Mouse (Mus musculus) embryonic facial prominence, embryonic 15.5 days (tissue): ENCODE data around the gene Naa38. TPM values are rescaled to one million over a fixed set of nuclear protein-coding genes. Genes with fewer than 3 reads are reported as not detected.

Source experiments
- ATAC-seq: fragments of 200-750 bp; cut with Nextera tagmentation; 2 replicates; pipeline ENCODE4 v1.8.0; 2017; ENCODE audit warnings: low read depth, moderate TSS enrichment; ENCODE audit not compliant: insufficient number of reproducible peaks, low FRiP score, low TSS enrichment
- H3K27ac ChIP-seq: fragments of 300-500 bp; sonication (generic); replicated peaks from 2 replicates; pipeline ENCODE4 v1.5.1; 2015; ENCODE audit warnings: mild to moderate bottlenecking, inconsistent platforms
- H3K27me3 ChIP-seq: fragments of 300-500 bp; sonication (generic); 2 replicates; pipeline ENCODE4 v1.6.1; 2015; ENCODE audit warnings: inconsistent platforms
- H3K36me3 ChIP-seq: fragments of 300-500 bp; sonication (generic); 2 replicates; pipeline ENCODE4 v1.6.1; 2015; ENCODE audit warnings: mild to moderate bottlenecking, inconsistent platforms
- H3K4me1 ChIP-seq: fragments of 300-500 bp; sonication (generic); 2 replicates; pipeline ENCODE4 v1.6.1; 2015; ENCODE audit warnings: inconsistent platforms
- H3K4me2 ChIP-seq: fragments of 300-500 bp; sonication (generic); replicated peaks from 2 replicates; pipeline ENCODE4 v1.6.1; 2015; ENCODE audit warnings: mild to moderate bottlenecking, inconsistent platforms
- H3K4me3 ChIP-seq: fragments of 300-500 bp; sonication (generic); replicated peaks from 2 replicates; pipeline ENCODE4 v1.5.1; 2015; ENCODE audit warnings: mild to moderate bottlenecking, inconsistent platforms
- H3K9ac ChIP-seq: fragments of 300-500 bp; sonication (generic); 2 replicates; pipeline ENCODE4 v1.6.1; 2015; ENCODE audit warnings: inconsistent platforms
- H3K9me3 ChIP-seq: fragments of 300-500 bp; sonication (generic); replicated peaks from 2 replicates; pipeline ENCODE4 v1.6.1; 2016; ENCODE audit warnings: inconsistent platforms
- WGBS: fragments of 180-500 bp; shearing (Covaris S2); methylation state at CpG from one replicate; pipeline ENCODE4 v1.1.7; 2015; 5-methylcytosine and 5-hydroxymethylcytosine counted together
- polyA plus RNA-seq: library from polyadenylated mRNA; unstranded; fragments of >200 nt; fragmentation: Nextera tagmentation; extraction: Ambion mirVana; gene quantifications from 2 replicates; pipeline ENCODE4 v1.2.1, GENCODE M21; 2015

Gene Naa38
- polyA plus RNA-seq, 1 experiment from 2014 or later: 150 TPM

DNA sequence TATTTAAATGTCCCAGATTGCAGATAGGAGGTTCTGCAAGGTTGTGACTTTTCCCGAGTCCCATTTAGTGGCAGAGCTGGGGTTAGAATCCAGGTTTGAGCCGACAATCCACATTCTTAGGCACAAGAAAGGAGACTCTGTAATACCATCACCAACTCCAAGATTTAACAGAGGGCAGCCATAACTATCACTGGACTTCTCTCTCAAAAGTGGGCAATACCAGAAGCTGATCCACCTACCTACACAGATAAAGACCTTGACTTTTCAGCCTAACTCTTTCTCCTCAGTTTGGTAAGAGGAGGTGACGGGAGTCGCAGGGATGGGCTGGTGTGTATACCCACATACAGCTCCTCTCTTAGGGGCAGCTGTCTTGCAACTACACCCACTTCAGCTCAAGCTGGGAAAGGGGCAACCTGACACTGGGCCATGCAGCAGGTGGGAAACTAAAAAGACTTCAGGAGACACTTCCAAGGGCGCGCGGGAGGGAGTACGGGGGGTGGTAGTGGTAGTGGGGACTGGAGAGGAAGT, 21.7 kb downstream of the Naa38 start:
- Histone ChIP-seq H3K27ac (peak overlapping the region; percentile 97), H3K27me3 (peaks cover 12% of the 10 kb centered on the region), H3K4me3 (peak overlapping the region; percentile 68), H3K4me1 (peaks cover 86% of the 10 kb centered on the region), H3K9me3 (no peaks in the 10 kb centered on the region), H3K36me3 (0 out of 2 replicates have a peak, but pooled peaks cover 7% of the 10 kb centered on the region), H3K9ac (no peak overlapping the region), H3K4me2 (peak overlapping the region; percentile 86)
- 7% methylated on average over 8 of the region's 8 CpGs for WGBS
- ATAC-seq: no peak

DNA sequence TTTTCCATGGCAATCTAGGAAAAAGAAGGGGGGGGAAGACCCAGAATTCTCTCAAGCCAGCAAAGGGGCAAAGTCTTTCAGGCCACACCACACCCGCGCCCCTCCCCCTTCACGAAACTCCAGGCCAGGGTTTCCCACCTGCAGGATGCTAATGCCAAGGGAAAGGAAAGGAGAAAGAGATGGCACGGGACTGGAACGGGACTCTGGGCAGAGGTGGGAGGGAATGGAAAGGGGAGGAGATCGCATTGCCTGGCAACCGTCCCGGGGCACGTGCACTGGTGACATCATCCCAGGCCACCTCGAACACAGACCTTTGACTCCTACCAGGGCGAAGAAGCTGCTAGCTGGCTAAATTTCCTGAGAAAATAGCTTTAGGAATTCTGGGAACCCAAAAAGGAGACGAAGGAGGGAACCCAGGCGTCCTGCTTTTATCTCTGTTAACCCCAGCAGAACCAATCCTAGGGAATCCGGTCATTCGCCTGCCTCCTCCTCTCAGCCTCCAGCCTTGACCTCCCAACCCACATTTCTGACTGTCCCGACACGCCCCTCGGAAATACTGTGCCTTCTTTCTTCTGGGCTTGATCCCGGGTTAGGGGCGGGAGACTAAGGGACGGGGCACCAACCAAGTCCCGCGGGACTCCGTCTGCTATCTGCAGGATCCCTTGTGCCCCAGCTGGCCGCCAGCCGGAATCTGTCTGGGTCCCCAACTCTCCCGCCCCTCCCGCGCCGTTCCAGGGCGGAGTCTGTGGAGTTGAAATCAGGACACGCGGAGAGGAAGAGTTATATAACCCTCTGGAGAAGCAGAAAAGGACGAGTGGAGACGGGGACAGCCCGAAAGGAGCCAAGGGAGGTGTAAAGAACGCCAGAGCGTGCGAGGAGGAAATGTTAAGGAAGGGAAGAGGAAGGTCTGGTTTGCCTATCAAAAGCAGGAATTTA, 22.4 kb downstream of the Naa38 start:
- peak overlapping the region; percentile 68 for H3K4me3 ChIP-seq
- H3K9ac ChIP-seq: peak overlapping the region; percentile 39
- H3K4me2 ChIP-seq: peak overlapping the region; percentile 86
- peak overlapping the region; percentile 97 for H3K27ac ChIP-seq
- WGBS: under 1% methylated on average over 39 of the region's 39 CpGs
- H3K9me3 ChIP-seq: no peaks in the 10 kb centered on the region
- peaks cover 79% of the 10 kb centered on the region for H3K4me1 ChIP-seq
- H3K36me3 ChIP-seq: 0 out of 2 replicates have a peak, but pooled peaks cover 7% of the 10 kb centered on the region
- peak; percentile 27 for ATAC-seq
- H3K27me3 ChIP-seq: peaks cover 20% of the 10 kb centered on the region

DNA sequence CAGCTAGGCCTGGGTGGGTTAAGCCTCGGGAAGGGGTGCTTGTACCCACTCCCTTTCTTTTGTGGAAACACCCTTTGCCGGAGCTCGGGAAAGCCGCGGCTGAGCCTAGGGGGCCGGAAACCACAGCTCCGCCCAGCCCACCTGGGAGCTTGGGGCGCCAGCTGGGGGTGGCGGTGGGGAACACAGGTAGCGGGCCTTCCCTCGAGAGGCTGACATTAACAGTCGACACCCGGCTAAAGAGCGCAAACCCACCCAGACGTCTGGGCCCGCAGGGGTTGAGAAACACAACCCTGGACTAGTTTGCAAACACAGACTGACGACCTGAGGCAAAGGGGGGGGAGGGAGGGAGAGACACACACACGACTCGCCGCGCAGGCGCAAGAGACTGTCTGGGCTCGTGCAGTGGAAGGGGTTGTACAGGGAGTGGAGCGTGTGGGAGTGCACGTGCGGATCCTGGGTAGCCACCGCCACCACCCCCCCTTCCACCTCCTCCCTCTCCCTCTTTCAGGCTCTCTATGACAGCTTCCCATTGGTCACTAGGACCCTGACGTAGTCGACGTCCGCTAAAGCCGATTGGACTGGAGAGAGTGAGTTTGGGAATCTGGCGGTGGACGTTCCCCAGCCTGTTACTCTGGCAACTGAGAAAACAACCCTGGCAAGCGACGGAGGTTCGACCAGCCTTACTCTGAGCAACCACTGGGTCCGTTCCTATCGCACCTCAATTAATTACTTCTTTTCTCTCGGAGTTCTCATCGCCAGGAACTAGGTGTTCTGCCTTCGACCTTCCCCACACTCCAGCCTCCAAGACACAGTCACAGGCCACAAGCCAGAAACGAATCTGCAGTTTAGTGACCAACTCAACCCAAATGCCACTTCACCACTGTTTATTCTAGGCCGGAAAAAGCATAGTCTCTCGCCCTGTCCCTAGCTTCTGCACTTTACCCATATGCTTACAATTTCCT, 23.5 kb downstream of the Naa38 start:
- Histone ChIP-seq H3K4me1 (peaks cover 68% of the 10 kb centered on the region), H3K27me3 (peaks cover 24% of the 10 kb centered on the region), H3K9me3 (no peaks in the 10 kb centered on the region), H3K27ac (peak overlapping the region; percentile 97), H3K36me3 (no peaks in the 10 kb centered on the region), H3K4me3 (peak overlapping the region; percentile 68), H3K9ac (peak overlapping the region; percentile 39), H3K4me2 (peak overlapping the region; percentile 86)
- under 1% methylated on average over 45 of the region's 45 CpGs for WGBS
- peak; percentile 91 for ATAC-seq

DNA sequence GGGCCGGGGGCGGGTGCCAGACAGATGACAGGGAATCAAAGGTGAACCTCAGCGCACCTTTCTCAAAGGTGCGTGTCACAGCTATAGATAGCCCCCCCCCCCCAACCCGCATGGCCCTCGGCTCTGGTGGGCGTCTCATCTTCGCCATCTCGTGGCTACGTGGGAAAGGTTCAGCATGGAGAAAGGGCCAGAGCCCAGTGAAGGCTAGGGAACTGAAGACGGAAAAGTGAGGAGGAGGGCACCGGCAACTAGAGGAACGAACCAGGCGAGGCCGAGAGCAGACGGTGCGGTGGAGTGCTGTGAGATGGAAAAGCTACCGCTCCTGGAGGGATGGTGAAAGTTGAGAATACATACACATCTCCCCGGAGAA, 24.1 kb downstream of the Naa38 start:
- peak overlapping the region; percentile 97 for H3K27ac ChIP-seq
- H3K9me3 ChIP-seq: no peaks in the 10 kb centered on the region
- peak overlapping the region; percentile 86 for H3K4me2 ChIP-seq
- peak overlapping the region; percentile 68 for H3K4me3 ChIP-seq
- H3K27me3 ChIP-seq: peaks cover 24% of the 10 kb centered on the region
- peak overlapping the region; percentile 39 for H3K9ac ChIP-seq
- ATAC-seq: no peak
- peaks cover 62% of the 10 kb centered on the region for H3K4me1 ChIP-seq
- H3K36me3 ChIP-seq: no peaks in the 10 kb centered on the region
- 1% methylated on average over 19 of the region's 19 CpGs for WGBS

- ATAC-seq: no peak
- peaks cover 56% of the 10 kb centered on the region for H3K4me1 ChIP-seq
- no peaks in the 10 kb centered on the region for H3K36me3 ChIP-seq
- WGBS: under 1% methylated on average over 31 of the region's 31 CpGs
- H3K4me3 ChIP-seq: peak overlapping the region; percentile 68
- peak overlapping the region; percentile 86 for H3K4me2 ChIP-seq
- peaks cover 24% of the 10 kb centered on the region for H3K27me3 ChIP-seq
- peak overlapping the region; percentile 39 for H3K9ac ChIP-seq
- no peaks in the 10 kb centered on the region for H3K9me3 ChIP-seq
- peak overlapping the region; percentile 97 for H3K27ac ChIP-seq
These were observed 24.7 kb downstream of the Naa38 start for GRCm38 (mm10) chr11:69419813-69420553.

DNA sequence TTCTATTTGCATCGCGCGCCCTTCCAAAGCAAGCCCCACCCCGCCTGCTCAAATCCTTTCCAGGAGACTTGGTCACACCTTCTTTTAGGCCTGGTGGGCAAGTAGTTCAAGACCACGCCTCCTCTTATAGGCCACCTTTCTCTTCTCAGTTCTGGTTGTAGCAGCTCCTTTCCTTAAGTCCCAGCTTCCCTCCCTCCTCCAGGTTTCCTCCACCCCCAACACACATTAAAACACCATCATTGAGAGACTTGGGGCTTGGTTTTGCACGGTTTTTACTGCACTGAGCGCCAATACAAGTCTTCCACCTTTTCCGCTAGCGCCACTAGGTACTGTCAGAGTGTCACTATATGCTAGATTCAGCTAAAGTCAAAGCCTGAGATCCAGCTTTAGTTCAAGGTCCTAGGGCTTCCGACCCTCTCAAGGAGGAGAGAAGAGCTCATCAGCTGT, 25.3 kb downstream of the Naa38 start:
- no peaks in the 10 kb centered on the region for H3K36me3 ChIP-seq
- no peak for ATAC-seq
- H3K27ac ChIP-seq: no peak overlapping the region
- 10% methylated on average over 10 of the region's 10 CpGs for WGBS
- peak overlapping the region; percentile 86 for H3K4me2 ChIP-seq
- no peaks in the 10 kb centered on the region for H3K9me3 ChIP-seq
- H3K9ac ChIP-seq: no peak overlapping the region
- H3K4me1 ChIP-seq: peaks cover 50% of the 10 kb centered on the region
- H3K4me3 ChIP-seq: peak overlapping the region; percentile 68
- peaks cover 24% of the 10 kb centered on the region for H3K27me3 ChIP-seq

DNA sequence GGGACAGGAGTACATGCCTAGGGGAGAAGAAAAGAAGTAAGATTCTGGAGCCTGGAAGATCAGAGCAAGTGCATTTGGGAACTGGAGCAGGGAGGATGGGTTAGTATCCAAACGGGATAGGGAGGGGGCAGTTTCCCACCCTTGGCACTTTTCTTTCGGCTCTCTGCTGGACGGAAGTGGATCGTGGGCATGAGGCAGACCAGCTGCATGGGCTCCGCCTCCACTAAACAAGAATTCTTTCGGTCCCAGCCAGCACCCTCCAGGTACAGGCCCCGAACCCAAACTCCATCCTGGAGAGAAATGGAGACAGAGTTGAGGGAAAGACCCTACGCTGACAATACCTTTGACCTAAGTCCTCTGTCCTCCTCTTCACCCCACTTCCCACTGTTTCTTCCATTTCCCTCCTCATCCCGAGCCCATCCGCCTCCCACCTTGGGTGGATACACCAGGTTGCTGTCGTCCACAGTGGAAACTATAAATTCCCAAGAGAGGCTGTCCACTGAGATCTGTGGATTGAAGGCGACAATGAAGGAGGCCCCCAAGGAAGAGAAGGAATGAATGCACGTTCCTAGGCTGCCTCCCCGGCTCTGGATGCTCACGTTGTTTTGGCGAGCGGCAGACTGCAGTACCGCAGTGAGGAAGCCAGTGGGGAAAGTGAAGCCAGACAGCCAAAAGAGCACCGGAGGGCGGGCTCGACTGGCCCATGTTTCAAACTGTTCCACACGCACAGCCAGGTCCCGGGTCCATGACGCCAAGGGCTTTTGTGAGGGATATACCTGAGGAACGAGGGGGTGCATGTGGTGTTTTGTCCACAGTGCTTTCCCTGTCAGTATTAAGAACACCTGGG, 26.1 kb downstream of the Naa38 start:
- H3K27me3 ChIP-seq: peaks cover 24% of the 10 kb centered on the region
- peaks cover 50% of the 10 kb centered on the region for H3K4me1 ChIP-seq
- 0 out of 2 replicates have a peak overlapping the region, but pooled peaks have one; percentile 68 for H3K4me3 ChIP-seq
- H3K27ac ChIP-seq: no peak overlapping the region
- H3K4me2 ChIP-seq: peak overlapping the region; percentile 86
- H3K9ac ChIP-seq: no peak overlapping the region
- WGBS: 15% methylated on average over 25 of the region's 25 CpGs
- no peaks in the 10 kb centered on the region for H3K9me3 ChIP-seq
- no peaks in the 10 kb centered on the region for H3K36me3 ChIP-seq
- no peak for ATAC-seq

DNA sequence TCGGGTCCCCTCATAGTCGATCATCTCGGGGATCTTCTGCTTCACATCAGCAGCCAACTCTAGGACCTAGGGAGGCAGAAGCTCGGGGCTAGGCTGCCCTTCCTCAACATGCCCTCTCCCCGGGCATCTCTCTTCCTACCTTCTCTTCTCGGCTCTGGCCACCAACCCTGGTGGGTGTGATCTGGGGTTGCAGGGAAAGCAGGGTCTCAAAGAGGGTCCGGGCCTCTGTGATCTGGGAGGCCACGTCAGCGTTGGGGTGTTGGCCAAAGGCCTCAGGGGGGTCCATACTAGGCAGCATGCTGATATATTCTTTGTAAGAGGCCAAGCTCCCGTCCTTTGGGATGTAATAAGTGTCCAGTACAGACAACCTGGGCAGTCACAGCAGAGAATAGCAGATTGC, 27.6 kb downstream of the Naa38 start:
- no peak overlapping the region for H3K4me2 ChIP-seq
- whole genome bisulfite sequencing: 86% methylated on average over 10 of the region's 10 CpGs
- peaks cover 24% of the 10 kb centered on the region for H3K27me3 ChIP-seq
- H3K9ac ChIP-seq: no peak overlapping the region
- H3K4me1 ChIP-seq: peaks cover 35% of the 10 kb centered on the region
- H3K36me3 ChIP-seq: no peaks in the 10 kb centered on the region
- H3K27ac ChIP-seq: no peak overlapping the region
- H3K9me3 ChIP-seq: no peaks in the 10 kb centered on the region
- H3K4me3 ChIP-seq: no peak overlapping the region
- ATAC-seq: no peak

GRCm38 (mm10) chr11:69423885-69424284, 28.6 kb downstream of the Naa38 start:
- Histone ChIP-seq H3K27me3 (peaks cover 24% of the 10 kb centered on the region), H3K4me2 (no peak overlapping the region), H3K4me3 (no peak overlapping the region), H3K27ac (no peak overlapping the region), H3K36me3 (no peaks in the 10 kb centered on the region), H3K4me1 (peaks cover 33% of the 10 kb centered on the region), H3K9me3 (no peaks in the 10 kb centered on the region), H3K9ac (no peak overlapping the region)
- no peak for ATAC-seq
- 63% methylated on average over 6 of the region's 6 CpGs for WGBS

- H3K4me3 ChIP-seq: no peak overlapping the region
- peaks cover 17% of the 10 kb centered on the region for H3K4me1 ChIP-seq
- 79% methylated on average over 2 of the region's 2 CpGs for WGBS
- H3K27me3 ChIP-seq: peaks cover 19% of the 10 kb centered on the region
- ATAC-seq: no peak
- H3K9ac ChIP-seq: no peak overlapping the region
- no peaks in the 10 kb centered on the region for H3K36me3 ChIP-seq
- H3K4me2 ChIP-seq: no peak overlapping the region
- no peaks in the 10 kb centered on the region for H3K9me3 ChIP-seq
- H3K27ac ChIP-seq: no peak overlapping the region
These were observed 31.0 kb downstream of the Naa38 start for GRCm38 (mm10) chr11:69426246-69426645.
